Mouse (Mus musculus) heart, postnatal 0 days (tissue): ENCODE results near the gene Rgs12. TPM values are rescaled to one million over a fixed set of nuclear protein-coding genes. Genes with fewer than 3 reads are reported as not detected.
A peak's percentile ranks its signal among the peaks of the same experiment; 100 is the strongest.

Experiments
- ATAC-seq: fragments of 200-750 bp; cut with Nextera tagmentation; 2 replicates; pipeline ENCODE4 v1.8.0; 2017; ENCODE audit warnings: low read depth, moderate number of reproducible peaks, moderate library complexity; ENCODE audit not compliant: insufficient read depth
- DNase-seq: peaks from one replicate; pipeline ENCODE4 v3.0.0-alpha.2; 2016; ENCODE audit warnings: low spot score
- H3K27ac ChIP-seq: fragments of 300-500 bp; sonication (generic); 2 replicates; pipeline ENCODE4 v1.5.1; 2014; ENCODE audit warnings: low read depth, mild to moderate bottlenecking
- H3K27me3 ChIP-seq: fragments of 300-500 bp; sonication (generic); 2 replicates; pipeline ENCODE4 v1.6.1; 2014; ENCODE audit warnings: low read length, mixed read lengths; ENCODE audit not compliant: control insufficient read depth, insufficient read depth
- H3K36me3 ChIP-seq: fragments of 300-500 bp; sonication (generic); replicated peaks from 2 replicates; pipeline ENCODE4 v1.6.1; 2014; ENCODE audit warnings: low read length, mixed read lengths; ENCODE audit not compliant: control insufficient read depth, insufficient read depth
- H3K4me1 ChIP-seq: fragments of 300-500 bp; sonication (generic); 2 replicates; pipeline ENCODE4 v1.6.1; 2014; ENCODE audit warnings: antibody characterized with exemption; ENCODE audit not compliant: control insufficient read depth, insufficient read depth
- H3K4me2 ChIP-seq: fragments of 300-500 bp; sonication (generic); 2 replicates; pipeline ENCODE4 v1.6.1; 2014; ENCODE audit warnings: low read depth, mild to moderate bottlenecking, low read length, moderate library complexity
- H3K4me3 ChIP-seq: fragments of 300-500 bp; sonication (generic); 2 replicates; pipeline ENCODE4 v1.5.1; 2014; ENCODE audit warnings: low read depth, low read length
- H3K9ac ChIP-seq: fragments of 300-500 bp; sonication (generic); replicated peaks from 2 replicates; pipeline ENCODE4 v1.6.1; 2014; ENCODE audit warnings: low read depth, low read length, mixed read lengths
- H3K9me3 ChIP-seq: fragments of 300-500 bp; sonication (generic); replicated peaks from 2 replicates; pipeline ENCODE4 v1.6.1; 2016; ENCODE audit warnings: low read length; ENCODE audit not compliant: control insufficient read depth
- CTCF ChIP-seq: IDR thresholded peaks from 2 replicates; pipeline ENCODE4 v1.5.1; 2016; ENCODE audit warnings: antibody characterized with exemption, control low read depth, low read depth
- EP300 ChIP-seq: IDR thresholded peaks from 2 replicates; pipeline ENCODE4 v1.6.1; 2016; ENCODE audit warnings: antibody characterized with exemption, low read depth
- WGBS: fragments of 180-500 bp; shearing (Covaris S2); extraction: QIAGEN DNeasy Blood & Tissue Kit; methylation state at CpG from one replicate; pipeline ENCODE4 v1.1.7; 2014; 5-methylcytosine and 5-hydroxymethylcytosine counted together
- polyA plus RNA-seq: library from polyadenylated mRNA; unstranded; fragments of >200 nt; fragmentation: Nextera tagmentation; extraction: Ambion mirVana; gene quantifications from 2 replicates; pipeline ENCODE4 v1.2.1, GENCODE M21; 2015
- total RNA-seq: library from RNA; depleted of rRNA; stranded (reverse); fragments of >200 nt; gene quantifications from 2 replicates; pipeline ENCODE4 v1.2.3, GENCODE M21; 2014; ENCODE audit warnings: low replicate concordance

Gene Rgs12
- total and polyA plus RNA-seq, 2 experiments from 2014 or later: 29.2 to 77.3 TPM

DNA sequence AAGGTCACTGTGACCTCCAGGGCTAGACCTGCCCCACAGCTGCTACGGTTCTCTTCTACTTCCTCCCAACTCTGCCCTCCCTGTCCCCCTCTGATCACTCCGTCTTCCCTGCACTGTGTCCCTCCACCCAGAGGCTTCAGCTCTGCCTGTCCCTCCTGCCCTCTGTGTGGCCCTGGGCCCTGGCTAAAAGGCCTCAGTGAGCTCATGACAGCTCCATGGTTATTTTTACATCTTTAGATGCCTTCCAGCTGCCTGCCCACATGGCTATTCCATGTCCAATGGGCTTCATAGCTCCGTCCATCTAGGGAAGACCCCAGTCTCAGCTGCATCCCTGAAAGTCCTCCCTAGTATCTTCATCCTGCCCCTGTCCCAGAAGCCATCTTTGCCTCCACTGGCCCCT lies 110.9 kb downstream of the Rgs12 start:
- DNase-seq: peak; percentile 33
- ATAC-seq: peak; percentile 62

DNA sequence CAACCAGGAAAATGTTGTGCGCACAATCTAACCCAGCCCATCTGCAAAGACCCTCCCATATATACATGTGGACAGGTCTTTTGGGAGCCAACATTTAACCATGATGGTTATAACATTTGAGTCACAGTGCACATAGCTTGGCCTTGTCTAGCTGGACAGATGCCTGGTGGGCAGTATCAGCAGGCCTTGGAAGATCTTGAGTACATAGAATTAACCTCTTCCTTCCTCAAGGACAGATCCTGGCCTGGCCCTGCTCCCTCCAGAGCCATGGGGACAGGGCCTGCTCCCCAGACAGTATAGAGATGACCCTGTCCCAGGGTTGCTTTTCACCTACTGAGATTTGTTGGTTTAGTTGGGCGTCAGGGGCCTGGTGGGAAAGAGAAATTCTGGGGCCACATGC lies 120.6 kb downstream of the Rgs12 start:
- H3K4me3 ChIP-seq: no peak overlapping the region
- no peak overlapping the region for H3K4me2 ChIP-seq
- H3K27me3 ChIP-seq: no peaks in the 10 kb centered on the region
- 86% methylated on average over 2 of the region's 2 CpGs for WGBS
- H3K4me1 ChIP-seq: 0 out of 2 replicates have a peak, but pooled peaks cover 7% of the 10 kb centered on the region
- peaks cover 32% of the 10 kb centered on the region for H3K36me3 ChIP-seq
- no peak overlapping the region for H3K27ac ChIP-seq
- ATAC-seq (no peak), DNase-seq (no peak)
- TF ChIP-seq EP300 (no peak), CTCF (no peak)
- H3K9ac ChIP-seq: no peak overlapping the region
- H3K9me3 ChIP-seq: no peaks in the 10 kb centered on the region

More for the DNA sequence above, 110.9 kb downstream of the Rgs12 start:
- 24% methylated on average over 3 of the region's 3 CpGs for WGBS
- no peak overlapping the region for H3K4me3 ChIP-seq
- H3K27ac ChIP-seq: peak overlapping the region; percentile 74
- H3K9me3 ChIP-seq: no peaks in the 10 kb centered on the region
- H3K27me3 ChIP-seq: no peaks in the 10 kb centered on the region; the same call in 1 of the 2 replicates
- no peaks in the 10 kb centered on the region for H3K36me3 ChIP-seq
- H3K4me2 ChIP-seq: no peak overlapping the region
- H3K4me1 ChIP-seq: peaks cover 39% of the 10 kb centered on the region
- H3K9ac ChIP-seq: no peak overlapping the region
- TF ChIP-seq EP300 (no peak), CTCF (no peak)

DNA sequence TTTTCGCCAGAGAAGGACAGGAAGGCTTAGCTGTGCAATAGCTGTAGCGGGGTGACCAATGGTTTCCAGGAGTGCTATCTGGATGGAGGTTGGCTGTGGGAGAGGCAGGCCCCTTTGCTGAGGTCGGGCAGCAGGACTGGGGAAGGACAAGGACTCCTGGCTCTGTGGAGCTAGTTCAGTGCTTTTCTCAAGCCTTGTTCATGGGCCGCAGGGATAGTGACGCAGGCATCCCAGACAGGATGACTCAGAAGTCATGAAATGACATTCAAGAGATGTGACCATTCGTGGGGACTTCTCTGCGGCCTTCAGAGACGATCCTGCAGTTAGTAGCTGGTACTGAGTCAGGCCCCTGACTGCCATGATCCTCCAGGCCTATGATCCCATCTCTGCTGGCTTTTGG lies 121.1 kb downstream of the Rgs12 start:
- Histone ChIP-seq H3K4me3 (no peak overlapping the region), H3K9me3 (no peaks in the 10 kb centered on the region), H3K36me3 (peaks cover 37% of the 10 kb centered on the region), H3K27me3 (no peaks in the 10 kb centered on the region), H3K4me2 (no peak overlapping the region), H3K4me1 (0 out of 2 replicates have a peak, but pooled peaks cover 7% of the 10 kb centered on the region), H3K27ac (no peak overlapping the region), H3K9ac (no peak overlapping the region)
- DNase-seq: no peak
- TF ChIP-seq EP300 (no peak), CTCF (no peak)
- 75% methylated on average over 8 of the region's 8 CpGs for WGBS
- no peak for ATAC-seq

DNA sequence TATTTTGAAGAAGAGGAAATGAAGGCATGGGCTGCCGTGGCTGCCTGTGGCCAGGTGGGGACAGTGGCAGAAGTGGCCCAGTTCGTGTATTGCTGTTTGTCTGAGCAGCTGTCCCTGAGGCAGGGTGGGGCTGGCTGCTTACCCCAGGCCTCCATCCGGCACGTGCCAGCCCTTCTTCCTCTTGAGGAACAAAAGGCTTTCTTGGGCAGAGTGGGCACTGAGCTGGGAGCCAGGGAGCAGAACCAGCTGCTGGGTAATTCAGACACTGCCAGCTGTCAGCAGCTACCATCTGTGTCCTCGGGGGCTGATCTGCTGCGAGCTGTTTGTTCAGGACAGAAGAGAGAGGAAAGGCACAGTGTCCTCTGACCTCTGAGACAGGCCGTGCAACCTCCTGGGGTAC lies 121.7 kb downstream of the Rgs12 start:
- Histone ChIP-seq H3K4me2 (no peak overlapping the region), H3K4me3 (no peak overlapping the region), H3K27me3 (no peaks in the 10 kb centered on the region), H3K36me3 (peaks cover 43% of the 10 kb centered on the region), H3K9me3 (no peaks in the 10 kb centered on the region), H3K27ac (no peak overlapping the region), H3K4me1 (0 out of 2 replicates have a peak, but pooled peaks cover 7% of the 10 kb centered on the region), H3K9ac (no peak overlapping the region)
- TF ChIP-seq EP300 (no peak), CTCF (no peak)
- DNase-seq: no peak
- WGBS: 55% methylated on average over 7 of the region's 7 CpGs
- no peak for ATAC-seq

DNA sequence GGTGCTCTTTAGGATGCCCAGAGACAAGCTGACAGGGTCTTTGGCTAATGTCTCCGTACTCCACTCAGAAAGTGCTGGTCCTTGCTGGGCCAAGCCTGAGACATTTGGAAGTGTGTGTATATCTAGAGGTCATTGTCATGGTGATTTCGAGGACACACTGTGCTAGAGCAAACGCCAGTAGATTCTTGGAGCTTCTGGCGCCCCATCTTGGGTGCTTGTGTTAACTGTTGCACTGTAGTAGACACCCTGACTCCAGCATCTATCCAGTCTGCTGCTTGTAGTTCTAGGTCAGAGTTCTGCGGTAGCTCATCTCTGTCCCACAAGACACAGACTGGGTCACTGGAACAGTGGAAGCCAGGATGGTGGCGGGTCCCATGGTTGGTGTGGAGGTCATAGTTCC lies 122.6 kb downstream of the Rgs12 start:
- 81% methylated on average over 6 of the region's 6 CpGs for WGBS
- Histone ChIP-seq H3K4me3 (no peak overlapping the region), H3K9me3 (no peaks in the 10 kb centered on the region), H3K4me2 (no peak overlapping the region), H3K27me3 (no peaks in the 10 kb centered on the region), H3K9ac (no peak overlapping the region), H3K36me3 (peaks cover 45% of the 10 kb centered on the region), H3K4me1 (0 out of 2 replicates have a peak, but pooled peaks cover 7% of the 10 kb centered on the region), H3K27ac (no peak overlapping the region)
- no peak for DNase-seq
- ATAC-seq: no peak
- TF ChIP-seq CTCF: no peak
- no peak for TF ChIP-seq EP300

DNA sequence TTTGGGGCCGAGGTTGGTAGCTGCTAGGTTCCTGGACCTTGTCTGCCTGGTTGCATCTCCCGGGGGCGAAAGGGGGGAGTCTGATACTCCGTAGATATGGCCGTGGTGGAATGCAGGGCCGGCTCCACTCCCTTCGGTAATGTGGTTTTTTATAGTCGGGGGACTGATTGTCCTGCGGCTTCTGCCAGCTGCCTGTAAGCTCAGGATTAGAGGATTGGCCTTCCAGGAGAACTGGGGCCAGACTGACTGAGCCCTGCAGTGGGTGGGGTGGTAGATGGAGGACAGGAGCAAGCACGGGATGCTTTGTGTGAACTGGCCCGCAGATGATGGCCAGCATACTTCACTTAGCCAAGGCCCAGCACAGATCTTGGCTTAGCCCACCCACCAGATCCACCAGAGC lies 124.0 kb downstream of the Rgs12 start:
- ATAC-seq: peak; percentile 11; the same call in 1 of the 2 replicates
- no peak for DNase-seq
- no peaks in the 10 kb centered on the region for H3K9me3 ChIP-seq
- no peak overlapping the region for H3K4me2 ChIP-seq
- WGBS: 47% methylated on average over 11 of the region's 11 CpGs
- no peak overlapping the region for H3K4me3 ChIP-seq
- no peaks in the 10 kb centered on the region for H3K27me3 ChIP-seq
- peak overlapping the region; percentile 26 for H3K9ac ChIP-seq
- H3K4me1 ChIP-seq: 0 out of 2 replicates have a peak, but pooled peaks cover 7% of the 10 kb centered on the region
- H3K27ac ChIP-seq: peak overlapping the region; percentile 46
- peaks cover 52% of the 10 kb centered on the region for H3K36me3 ChIP-seq
- TF ChIP-seq CTCF (no peak), EP300 (no peak)
